Mouse (Mus musculus): ENCODE results near the gene Smc3. TPM values are rescaled to one million over a fixed set of nuclear protein-coding genes. Genes with fewer than 3 reads are reported as not detected.

Smc3 gene
- total and polyA plus RNA-seq, 3 experiments, result 45.7 to 76.3 (median 56.0) TPM

GRCm38 (mm10) chr19:53565565-53566277, 34.5 kb upstream of the Smc3 start:
- Histone ChIP-seq H3K4me2 (ENCODE audit: insufficient read depth, low read depth, poor library complexity, severe bottlenecking) (no peak overlapping the region), H3K4me3 (replicated peaks in 1 of 3; ENCODE audit: low read depth in 2 of 3, low read length in 2 of 3, poor library complexity in 1 of 3) (no peak overlapping the region), H3K4me1 (ENCODE audit: control insufficient read depth in 1 of 2, insufficient read depth in 2 of 2) (peaks cover 7 to 57% of the 10 kb centered on the region in 2 experiments), H3K36me3 (replicated peaks in 1 of 2; ENCODE audit: control insufficient read depth in 1 of 2, insufficient read depth in 1 of 2, low read length in 1 of 2) (no peaks in the 10 kb centered on the region), H3K27ac (ENCODE audit: insufficient read depth, low read depth) (no peak overlapping the region), H3K9me3 (replicated peaks; ENCODE audit: low read length) (peaks cover 9% of the 10 kb centered on the region), H3K79me2 (replicated peaks; ENCODE audit: control insufficient read depth, extremely low read depth, insufficient read depth, poor library complexity, severe bottlenecking) (no peaks in the 10 kb centered on the region), H3K27me3 (replicated peaks) (no peaks in the 10 kb centered on the region), H3K9ac (ENCODE audit: insufficient read depth, low read depth) (no peak overlapping the region)
- no peak for TF ChIP-seq MEF2A (IDR thresholded peaks at IDR 0.05; ENCODE audit: borderline replicate concordance, low read depth, low read length)
- no peak for TF ChIP-seq USF1 (IDR thresholded peaks at IDR 0.05; ENCODE audit: low read depth, low read length)
- dilution Hi-C loops (cut with MboI; ENCODE audit: extremely low pct_ligation_motif_present, extremely low pct_unique_long_range_greater_than_20kb, low sequenced_read_pairs), result no loop called here
- DNase-seq (ENCODE audit: extremely low read depth), result no peak
- in situ Hi-C loops (cut with MboI; ENCODE audit: low pct_ligation_motif_present, low pct_unique_long_range_greater_than_20kb, low sequenced_read_pairs), result no loop called here

DNA sequence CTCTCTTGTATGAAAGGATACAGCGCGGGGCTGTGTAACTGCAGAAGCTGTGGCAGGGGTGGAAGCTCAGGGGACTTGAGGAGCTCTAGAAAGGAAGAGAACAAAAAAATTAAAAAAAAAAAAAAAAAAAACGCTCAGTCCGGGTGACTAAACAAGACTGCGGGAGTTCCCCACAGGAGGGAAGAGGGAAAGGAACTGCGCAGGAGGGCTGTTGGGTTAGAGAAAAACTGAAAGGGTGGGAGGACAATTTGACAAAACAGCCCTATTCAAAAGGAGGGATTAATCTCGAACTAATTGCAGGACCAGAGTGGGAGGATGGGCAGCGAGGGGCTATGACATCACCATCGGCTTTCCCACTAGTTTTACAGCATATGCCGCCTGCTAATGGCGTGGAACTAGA, 32.3 kb upstream of the Smc3 start:
- H3K27ac ChIP-seq (ENCODE audit: insufficient read depth, low read depth), result no peak overlapping the region
- dilution Hi-C loops (cut with MboI; ENCODE audit: extremely low pct_ligation_motif_present, extremely low pct_unique_long_range_greater_than_20kb, low sequenced_read_pairs), result no loop called here
- H3K9ac ChIP-seq (ENCODE audit: insufficient read depth, low read depth), result no peak overlapping the region
- H3K4me1 ChIP-seq (ENCODE audit: control insufficient read depth in 1 of 2, insufficient read depth in 2 of 2), result peaks cover 7 to 59% of the 10 kb centered on the region in 2 experiments
- H3K9me3 ChIP-seq (replicated peaks; ENCODE audit: low read length), result peaks cover 5% of the 10 kb centered on the region
- peak overlapping the region; percentile 62; the same call in 1 of the 2 replicates for H3K4me2 ChIP-seq (ENCODE audit: insufficient read depth, low read depth, poor library complexity, severe bottlenecking)
- no peaks in the 10 kb centered on the region for H3K79me2 ChIP-seq (replicated peaks; ENCODE audit: control insufficient read depth, extremely low read depth, insufficient read depth, poor library complexity, severe bottlenecking)
- in situ Hi-C loops (cut with MboI; ENCODE audit: low pct_ligation_motif_present, low pct_unique_long_range_greater_than_20kb, low sequenced_read_pairs), result no loop called here
- no peak overlapping the region for H3K4me3 ChIP-seq (replicated peaks in 1 of 3; ENCODE audit: low read depth in 2 of 3, low read length in 2 of 3, poor library complexity in 1 of 3)
- DNase-seq (ENCODE audit: extremely low read depth), result peak; percentile 68
- H3K27me3 ChIP-seq (replicated peaks), result no peaks in the 10 kb centered on the region
- H3K36me3 ChIP-seq (replicated peaks in 1 of 2; ENCODE audit: control insufficient read depth in 1 of 2, insufficient read depth in 1 of 2, low read length in 1 of 2), result no peaks in the 10 kb centered on the region
- TF ChIP-seq PAX5 (IDR thresholded peaks at IDR 0.05; ENCODE audit: low read length) (no peak), USF2 (conservative IDR thresholded peaks at IDR 0.05; ENCODE audit: low read depth, low read length) (no peak), ZMIZ1 (IDR thresholded peaks at IDR 0.05; ENCODE audit: low read depth, low read length) (no peak), ZNF384 (IDR thresholded peaks at IDR 0.05; ENCODE audit: low read depth, low read length) (peak; percentile 99), KAT2A (IDR thresholded peaks at IDR 0.05; ENCODE audit: insufficient replicate concordance, low read length) (no peak), MXI1 (IDR thresholded peaks at IDR 0.05; ENCODE audit: low read depth, low read length) (no peak), NRF1 (IDR thresholded peaks at IDR 0.05; ENCODE audit: low read depth, low read length) (peak; percentile 36; the same call in 1 of the 2 replicates), EP300 (IDR thresholded peaks at IDR 0.05; ENCODE audit: low read length) (peak; percentile 63), JUND (conservative IDR thresholded peaks at IDR 0.05; ENCODE audit: low read depth, low read length) (no peak), TCF12 (IDR thresholded peaks at IDR 0.05; ENCODE audit: low read depth, low read length) (no peak), UBTF (IDR thresholded peaks at IDR 0.05; ENCODE audit: low read depth, low read length) (no peak), IRF4 (IDR thresholded peaks at IDR 0.05; ENCODE audit: low read depth, low read length) (peak; percentile 48; the same call in 1 of the 2 replicates), USF1 (IDR thresholded peaks at IDR 0.05; ENCODE audit: low read depth, low read length) (no peak), MYC (IDR thresholded peaks at IDR 0.05; ENCODE audit: low read depth, low read length) (no peak), JUN (IDR thresholded peaks at IDR 0.05; ENCODE audit: insufficient read depth, low read depth, low read length) (no peak), RAD21 (IDR thresholded peaks at IDR 0.05; ENCODE audit: low read depth, low read length) (no peak; the same call in 1 of the 2 replicates), SIN3A (IDR thresholded peaks at IDR 0.05; ENCODE audit: low read length) (peak; percentile 48; the same call in 1 of the 2 replicates), E2F4 (IDR thresholded peaks at IDR 0.05; ENCODE audit: insufficient replicate concordance, low read depth, low read length) (no peak), ZC3H11A (IDR thresholded peaks at IDR 0.05; ENCODE audit: low read depth, low read length) (no peak), CHD1 (IDR thresholded peaks at IDR 0.05; ENCODE audit: low read depth, low read length) (no peak), ZKSCAN1 (IDR thresholded peaks at IDR 0.05; ENCODE audit: borderline replicate concordance, low read depth, low read length) (no peak), MAZ (IDR thresholded peaks at IDR 0.05; ENCODE audit: low read depth, low read length) (no peak), RCOR1 (conservative IDR thresholded peaks at IDR 0.05; ENCODE audit: low read depth, low read length) (peak; percentile 64), SMC3 (IDR thresholded peaks at IDR 0.05; ENCODE audit: low read depth, low read length) (peak; percentile 13), TBP (conservative IDR thresholded peaks at IDR 0.05; ENCODE audit: low read depth, low read length) (no peak), NELFE (IDR thresholded peaks at IDR 0.05; ENCODE audit: low read depth, low read length) (no peak), CHD2 (IDR thresholded peaks at IDR 0.05; ENCODE audit: low read length) (no peak), MAFK (IDR thresholded peaks at IDR 0.05; ENCODE audit: insufficient replicate concordance, low read length) (no peak), MEF2A (IDR thresholded peaks at IDR 0.05; ENCODE audit: borderline replicate concordance, low read depth, low read length) (0 out of 2 replicates have a peak, but pooled peaks have one; percentile 38), POLR2A (IDR thresholded peaks at IDR 0.05; ENCODE audit: low read depth, low read length) (no peak), HCFC1 (IDR thresholded peaks at IDR 0.05; ENCODE audit: low read depth, low read length) (0 out of 2 replicates have a peak, but pooled peaks have one; percentile 24), CTCF (conservative IDR thresholded peaks at IDR 0.05 in 1 of 2, IDR thresholded peaks at IDR 0.05 in 1 of 2; ENCODE audit: low read depth in 2 of 2, low read length in 2 of 2) (no peak)

Data from CH12.LX (cell line).